Mouse (Mus musculus) adrenal gland, postnatal 14 days (tissue): ENCODE results near the gene Cdk6. TPM values are rescaled to one million over a fixed set of nuclear protein-coding genes. Genes with fewer than 3 reads are reported as not detected.
"Not testable (repeated sequence)": the region's sequence is repeated elsewhere in the genome, so short reads cannot be mapped to it uniquely, and the experiment has no call there.

Experiments used
- DNase-seq: peaks from one replicate; pipeline ENCODE4 v3.0.0; 2021; ENCODE audit warnings: mixed read lengths
- total RNA-seq: library from RNA; stranded (reverse); gene quantifications from 2 replicates; pipeline ENCODE4 v1.2.3, GENCODE M21; 2021

Cdk6 gene
- total RNA-seq, 1 experiment from 2014 or later, result 23.4 TPM

GRCm38 (mm10) chr5:3344081-3344631, 2.9 kb downstream of the Cdk6 start:
- peak; percentile 91 for DNase-seq

GRCm38 (mm10) chr5:3345540-3345939, 4.3 kb downstream of the Cdk6 start:
- DNase-seq, result not testable (repeated sequence)

GRCm38 (mm10) chr5:3349393-3349792, 8.1 kb downstream of the Cdk6 start:
- not testable (repeated sequence) for DNase-seq

- not testable (repeated sequence) for DNase-seq
Measured at GRCm38 (mm10) chr5:3351836-3352235, 10.6 kb downstream of the Cdk6 start.

- no peak for DNase-seq
Measured at GRCm38 (mm10) chr5:3352314-3352713, 11.0 kb downstream of the Cdk6 start.

- DNase-seq, result no peak
Measured at GRCm38 (mm10) chr5:3352827-3353226, 11.5 kb downstream of the Cdk6 start.

- DNase-seq, result no peak
Measured at GRCm38 (mm10) chr5:3354307-3354706, 13.0 kb downstream of the Cdk6 start.

GRCm38 (mm10) chr5:3355032-3355536, 13.8 kb downstream of the Cdk6 start:
- no peak for DNase-seq

- peak; percentile 27 for DNase-seq
Measured at GRCm38 (mm10) chr5:3355560-3356260, 14.4 kb downstream of the Cdk6 start.

GRCm38 (mm10) chr5:3356261-3356778, 15.0 kb downstream of the Cdk6 start:
- DNase-seq, result no peak

- no peak for DNase-seq
Measured at GRCm38 (mm10) chr5:3357496-3357895, 16.2 kb downstream of the Cdk6 start.

GRCm38 (mm10) chr5:3358687-3359520, 17.6 kb downstream of the Cdk6 start:
- no peak for DNase-seq

GRCm38 (mm10) chr5:3359914-3360313, 18.6 kb downstream of the Cdk6 start:
- DNase-seq, result no peak

- no peak for DNase-seq
Measured at GRCm38 (mm10) chr5:3361252-3361651, 20.0 kb downstream of the Cdk6 start.

- DNase-seq, result no peak
Measured at GRCm38 (mm10) chr5:3362111-3362510, 20.8 kb downstream of the Cdk6 start.

- DNase-seq, result no peak
Measured at GRCm38 (mm10) chr5:3363036-3363983, 22.0 kb downstream of the Cdk6 start.

GRCm38 (mm10) chr5:3367045-3367444, 25.8 kb downstream of the Cdk6 start:
- no peak for DNase-seq

GRCm38 (mm10) chr5:3369317-3369716, 28.0 kb downstream of the Cdk6 start:
- no peak for DNase-seq

GRCm38 (mm10) chr5:3371212-3371611, 29.9 kb downstream of the Cdk6 start:
- no peak for DNase-seq

GRCm38 (mm10) chr5:3373170-3373569, 31.9 kb downstream of the Cdk6 start:
- DNase-seq, result no peak

- no peak for DNase-seq
Measured at GRCm38 (mm10) chr5:3374763-3375162, 33.5 kb downstream of the Cdk6 start.

GRCm38 (mm10) chr5:3376167-3376566, 34.9 kb downstream of the Cdk6 start:
- no peak for DNase-seq
